Mouse (Mus musculus) limb, embryonic 10.5 days (tissue): Measurements from ENCODE around the gene Fam168b. TPM values are rescaled to one million over a fixed set of nuclear protein-coding genes. Genes with fewer than 3 reads are reported as not detected.

Source experiments
- DNase-seq: peaks from one replicate; pipeline ENCODE4 v3.0.0-alpha.2; 2017; ENCODE audit warnings: low spot score
- H3K27ac ChIP-seq: fragments of 300-500 bp; sonication (generic); 2 replicates; pipeline ENCODE4 v1.5.1; 2016; ENCODE audit warnings: mild to moderate bottlenecking
- H3K27me3 ChIP-seq: fragments of 300-500 bp; sonication (generic); 2 replicates; pipeline ENCODE4 v1.6.1; 2016; ENCODE audit warnings: low read depth, mild to moderate bottlenecking; ENCODE audit not compliant: poor library complexity, severe bottlenecking
- H3K36me3 ChIP-seq: fragments of 300-500 bp; sonication (generic); 2 replicates; pipeline ENCODE4 v1.6.1; 2016; ENCODE audit warnings: mild to moderate bottlenecking, moderate library complexity
- H3K4me1 ChIP-seq: fragments of 300-500 bp; sonication (generic); 2 replicates; pipeline ENCODE4 v1.6.1; 2016
- H3K4me3 ChIP-seq: fragments of 300-500 bp; sonication (generic); 2 replicates; pipeline ENCODE4 v1.5.1; 2016; ENCODE audit warnings: mild to moderate bottlenecking, moderate library complexity
- H3K9me3 ChIP-seq: fragments of 300-500 bp; sonication (generic); replicated peaks from 2 replicates; pipeline ENCODE4 v1.6.1; 2016; ENCODE audit warnings: mild to moderate bottlenecking
- WGBS: fragments of 180-500 bp; shearing (Covaris S2); methylation state at CpG from one replicate; pipeline ENCODE4 v1.1.7; 2016; 5-methylcytosine and 5-hydroxymethylcytosine counted together
- polyA plus RNA-seq: library from polyadenylated mRNA; unstranded; fragments of >200 nt; fragmentation: Nextera tagmentation; extraction: Ambion mirVana; gene quantifications from 2 replicates; pipeline ENCODE4 v1.2.1, GENCODE M21; 2016

Fam168b gene
- polyA plus RNA-seq, 1 experiment from 2014 or later: 135 TPM

- 82% methylated on average over 3 of the region's 3 CpGs for WGBS
- no peak for DNase-seq
- Histone ChIP-seq H3K27ac (no peak overlapping the region), H3K36me3 (no peaks in the 10 kb centered on the region), H3K4me3 (no peak overlapping the region), H3K9me3 (no peaks in the 10 kb centered on the region), H3K27me3 (no peaks in the 10 kb centered on the region; the same call in 1 of the 2 replicates), H3K4me1 (peaks cover 20% of the 10 kb centered on the region)
These were observed 4.2 kb upstream of the Fam168b start for GRCm38 (mm10) chr1:34847070-34847469.

GRCm38 (mm10) chr1:34842389-34842861 is 440 bp downstream of the Fam168b start:
- H3K4me1 ChIP-seq: peaks cover 23% of the 10 kb centered on the region
- WGBS: 0% methylated on average over 40 of the region's 51 CpGs
- peak overlapping the region; percentile 74 for H3K4me3 ChIP-seq
- H3K27ac ChIP-seq: peak overlapping the region; percentile 98
- no peaks in the 10 kb centered on the region for H3K9me3 ChIP-seq
- peaks cover 11% of the 10 kb centered on the region for H3K36me3 ChIP-seq
- no peaks in the 10 kb centered on the region for H3K27me3 ChIP-seq
- peak; percentile 80 for DNase-seq

GRCm38 (mm10) chr1:34841709-34842388 is 1.0 kb downstream of the Fam168b start:
- 1% methylated on average over 12 of the region's 12 CpGs for WGBS
- no peaks in the 10 kb centered on the region for H3K27me3 ChIP-seq

GRCm38 (mm10) chr1:34839241-34839640 is 3.6 kb downstream of the Fam168b start:
- Histone ChIP-seq H3K36me3 (peaks cover 43% of the 10 kb centered on the region), H3K4me1 (peaks cover 23% of the 10 kb centered on the region), H3K27me3 (no peaks in the 10 kb centered on the region), H3K27ac (no peak overlapping the region), H3K4me3 (no peak overlapping the region), H3K9me3 (no peaks in the 10 kb centered on the region)
- WGBS: 69% methylated on average over 12 of the region's 12 CpGs
- no peak for DNase-seq

More at GRCm38 (mm10) chr1:34841709-34842388, 1.0 kb downstream of the Fam168b start:
- Histone ChIP-seq H3K9me3 (no peaks in the 10 kb centered on the region), H3K4me1 (peaks cover 23% of the 10 kb centered on the region), H3K36me3 (peaks cover 17% of the 10 kb centered on the region), H3K4me3 (peak overlapping the region; percentile 74), H3K27ac (peak overlapping the region; percentile 98)
- no peak for DNase-seq

GRCm38 (mm10) chr1:34837951-34838689 is 4.7 kb downstream of the Fam168b start:
- Histone ChIP-seq H3K4me3 (no peak overlapping the region), H3K36me3 (peaks cover 54% of the 10 kb centered on the region), H3K4me1 (peaks cover 23% of the 10 kb centered on the region), H3K27me3 (no peaks in the 10 kb centered on the region), H3K27ac (no peak overlapping the region), H3K9me3 (no peaks in the 10 kb centered on the region)
- no peak for DNase-seq
- WGBS: 87% methylated on average over 6 of the region's 6 CpGs

GRCm38 (mm10) chr1:34834904-34835303 is 8.0 kb downstream of the Fam168b start:
- WGBS: 93% methylated on average over 2 of the region's 2 CpGs
- peaks cover 11% of the 10 kb centered on the region for H3K4me1 ChIP-seq
- no peak for DNase-seq
- no peak overlapping the region for H3K27ac ChIP-seq
- peaks cover 79% of the 10 kb centered on the region for H3K36me3 ChIP-seq
- H3K27me3 ChIP-seq: no peaks in the 10 kb centered on the region
- H3K4me3 ChIP-seq: no peak overlapping the region
- no peaks in the 10 kb centered on the region for H3K9me3 ChIP-seq

GRCm38 (mm10) chr1:34831381-34831780 is 11.5 kb downstream of the Fam168b start:
- WGBS: 63% methylated on average over 1 of the region's 1 CpGs
- Histone ChIP-seq H3K9me3 (no peaks in the 10 kb centered on the region), H3K27me3 (no peaks in the 10 kb centered on the region), H3K36me3 (peaks cover 97% of the 10 kb centered on the region), H3K4me3 (no peak overlapping the region), H3K4me1 (peaks cover 3% of the 10 kb centered on the region; the same call in 1 of the 2 replicates), H3K27ac (no peak overlapping the region)
- DNase-seq: no peak

- DNase-seq: no peak
- Histone ChIP-seq H3K36me3 (peaks cover 97% of the 10 kb centered on the region), H3K27ac (no peak overlapping the region), H3K27me3 (no peaks in the 10 kb centered on the region), H3K4me3 (no peak overlapping the region), H3K9me3 (no peaks in the 10 kb centered on the region), H3K4me1 (peaks cover 3% of the 10 kb centered on the region; the same call in 1 of the 2 replicates)
- WGBS: 81% methylated on average over 2 of the region's 2 CpGs
These were observed 11.9 kb downstream of the Fam168b start for GRCm38 (mm10) chr1:34830934-34831333.

- Histone ChIP-seq H3K4me1 (peaks cover 3% of the 10 kb centered on the region; the same call in 1 of the 2 replicates), H3K27me3 (no peaks in the 10 kb centered on the region), H3K27ac (no peak overlapping the region), H3K9me3 (no peaks in the 10 kb centered on the region), H3K36me3 (peaks cover 97% of the 10 kb centered on the region), H3K4me3 (no peak overlapping the region)
- no peak for DNase-seq
- 94% methylated on average over 5 of the region's 5 CpGs for WGBS
These were observed 14.2 kb downstream of the Fam168b start for GRCm38 (mm10) chr1:34828528-34829294.

GRCm38 (mm10) chr1:34827900-34828299 is 15.0 kb downstream of the Fam168b start:
- Histone ChIP-seq H3K4me3 (no peak overlapping the region), H3K27ac (no peak overlapping the region), H3K27me3 (no peaks in the 10 kb centered on the region), H3K4me1 (peaks cover 3% of the 10 kb centered on the region; the same call in 1 of the 2 replicates), H3K36me3 (peaks cover 97% of the 10 kb centered on the region), H3K9me3 (no peaks in the 10 kb centered on the region)
- WGBS: 87% methylated on average over 7 of the region's 7 CpGs
- no peak for DNase-seq

GRCm38 (mm10) chr1:34825909-34826308 is 17.0 kb downstream of the Fam168b start:
- Histone ChIP-seq H3K4me3 (no peak overlapping the region), H3K27ac (no peak overlapping the region), H3K9me3 (no peaks in the 10 kb centered on the region), H3K4me1 (peaks cover under 1% of the 10 kb centered on the region; the same call in 1 of the 2 replicates), H3K36me3 (peaks cover 95% of the 10 kb centered on the region), H3K27me3 (no peaks in the 10 kb centered on the region)
- DNase-seq: no peak
- WGBS: 90% methylated on average over 9 of the region's 9 CpGs

- DNase-seq: no peak
- Histone ChIP-seq H3K27ac (no peak overlapping the region), H3K9me3 (no peaks in the 10 kb centered on the region), H3K36me3 (peaks cover 99% of the 10 kb centered on the region), H3K27me3 (no peaks in the 10 kb centered on the region), H3K4me1 (no peaks in the 10 kb centered on the region), H3K4me3 (no peak overlapping the region)
- WGBS: 91% methylated on average over 8 of the region's 8 CpGs
These were observed 18.7 kb downstream of the Fam168b start for GRCm38 (mm10) chr1:34824208-34824607.
